Mouse (Mus musculus) left cerebral cortex, postnatal 10 days (tissue): ENCODE data around the gene Fam196b. TPM values are rescaled to one million over a fixed set of nuclear protein-coding genes. Genes with fewer than 3 reads are reported as not detected.
A peak's percentile ranks its signal among the peaks of the same experiment; 100 is the strongest.

Experiments used
- DNase-seq, 2 experiments: peaks; one replicate each; pipeline ENCODE4 v3.0.0; 2021 to 2022; ENCODE audit warnings: low spot score in 2 of 2, mixed read lengths in 1 of 2; ENCODE audit errors: extremely low spot score in 1 of 2
- intact Hi-C: fragments of 180-260 bp; cut with DNase I; formaldehyde crosslinking; loops from one replicate; pipeline ENCODE4 v1.15.1; 2025
- total RNA-seq, 2 experiments: library from RNA; stranded (reverse); gene quantifications; 2 replicates each; pipeline ENCODE4 v1.2.3; 2021

The Fam196b gene
- total RNA-seq = 1 to 10 TPM; 1.9 TPM

GRCm38 (mm10) chr11:34314534-34315379 lies at the start of gene Fam196b:
TSS of gene Fam196b (plus strand) at chr11:34314822.
- peak in 1 of 2 experiments; percentile 58 for DNase-seq
- intact Hi-C loops = loop anchor here (10.0 kb wide), 1 partner anchor 500 kb away; no protein-coding TSS in a partner anchor

DNA sequence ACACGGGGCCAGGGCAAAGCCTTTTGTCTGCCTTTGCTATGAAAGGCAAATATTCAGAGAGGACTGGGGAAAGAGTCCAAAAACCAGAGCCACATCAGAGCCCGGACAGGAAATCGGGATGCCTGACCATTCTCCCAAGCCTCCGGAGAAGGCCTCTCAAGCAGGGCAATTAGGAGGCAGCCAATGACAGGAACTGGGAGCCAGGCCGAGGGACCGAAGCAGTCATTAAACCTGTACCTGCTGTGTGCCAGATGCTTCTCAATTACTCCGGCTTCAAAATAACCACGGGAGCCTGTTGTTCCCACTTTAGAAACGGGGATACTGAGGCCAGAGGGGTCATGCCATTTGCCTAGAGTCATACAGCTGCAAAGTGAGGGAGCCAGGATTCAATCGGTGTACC lies 42.6 kb upstream of the Fam196b start:
- DNase-seq = peak; percentile 23 to 31

GRCm38 (mm10) chr11:34275941-34276340 lies 38.7 kb upstream of the Fam196b start:
- intact Hi-C loops = no loop called here
- DNase-seq = peak in 1 of 2 experiments; percentile 27

More for the DNA sequence above, 42.6 kb upstream of the Fam196b start:
- intact Hi-C loops = no loop called here

- DNase-seq = peak; percentile 20 to 26
- intact Hi-C loops = no loop called here
Observed at GRCm38 (mm10) chr11:34276363-34277046, 38.1 kb upstream of the Fam196b start.

GRCm38 (mm10) chr11:34277047-34277445 lies 37.6 kb upstream of the Fam196b start:
- DNase-seq = no peak
- intact Hi-C loops = no loop called here

GRCm38 (mm10) chr11:34284124-34284808 lies 30.4 kb upstream of the Fam196b start:
- no peak for DNase-seq
- intact Hi-C loops = no loop called here

- intact Hi-C loops = no loop called here
Observed at GRCm38 (mm10) chr11:34290265-34290664, 24.4 kb upstream of the Fam196b start.

DNA sequence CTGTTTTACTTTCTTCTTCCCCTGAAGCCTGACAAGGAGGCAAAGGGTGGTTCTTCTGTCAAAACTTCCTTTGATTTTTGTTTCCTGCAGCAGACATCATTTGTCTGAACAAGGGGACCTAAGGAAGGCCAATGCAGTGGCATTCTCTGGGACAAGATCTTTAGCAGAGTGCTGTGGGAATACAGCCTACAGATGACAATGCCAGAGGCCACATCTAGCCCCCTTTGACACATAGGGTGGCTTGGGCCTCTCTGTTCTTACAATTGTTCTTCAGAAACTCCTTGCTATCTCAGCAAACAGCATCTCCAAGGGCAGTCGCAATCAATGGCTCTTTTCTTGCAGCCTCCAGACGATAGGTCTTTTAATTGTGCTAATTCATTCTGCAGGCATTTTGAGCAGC lies 23.9 kb upstream of the Fam196b start:
- DNase-seq = no peak
- intact Hi-C loops = no loop called here

More at GRCm38 (mm10) chr11:34290265-34290664, 24.4 kb upstream of the Fam196b start:
- no peak for DNase-seq

GRCm38 (mm10) chr11:34291304-34291703 lies 23.3 kb upstream of the Fam196b start:
- no peak for DNase-seq
- intact Hi-C loops = no loop called here

DNA sequence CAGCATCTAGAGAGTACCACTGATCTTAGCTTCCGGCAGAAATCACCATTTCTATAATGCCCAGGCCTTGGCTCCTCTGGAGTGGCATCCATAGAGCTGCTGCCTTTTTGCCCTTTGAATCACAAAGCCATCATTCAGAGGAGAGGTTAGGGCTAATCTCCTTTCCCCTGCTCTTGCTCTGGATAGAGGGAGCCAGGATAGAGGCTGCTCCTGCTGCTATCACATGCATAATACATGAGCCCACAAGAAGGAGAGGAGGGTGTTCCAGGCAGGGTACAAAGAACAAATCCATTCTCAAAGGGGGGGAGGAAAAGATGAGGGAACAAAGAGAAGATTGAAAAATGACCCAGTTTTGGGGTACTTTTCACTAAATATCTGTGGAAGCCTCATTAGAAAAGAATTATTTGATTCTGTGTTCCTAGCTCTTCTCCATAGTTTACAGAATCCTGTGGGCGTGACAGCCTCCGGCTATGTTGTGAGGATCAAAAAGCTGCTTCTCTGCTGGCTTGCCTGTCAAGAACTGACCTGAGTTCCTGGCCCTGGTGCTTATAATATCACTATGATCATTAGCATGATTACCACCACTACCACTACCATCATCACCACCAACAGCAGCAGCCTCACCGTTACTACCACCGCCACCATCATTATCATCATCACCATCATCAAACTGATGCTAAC lies 16.8 kb upstream of the Fam196b start:
- intact Hi-C loops = no loop called here
- DNase-seq = no peak

DNA sequence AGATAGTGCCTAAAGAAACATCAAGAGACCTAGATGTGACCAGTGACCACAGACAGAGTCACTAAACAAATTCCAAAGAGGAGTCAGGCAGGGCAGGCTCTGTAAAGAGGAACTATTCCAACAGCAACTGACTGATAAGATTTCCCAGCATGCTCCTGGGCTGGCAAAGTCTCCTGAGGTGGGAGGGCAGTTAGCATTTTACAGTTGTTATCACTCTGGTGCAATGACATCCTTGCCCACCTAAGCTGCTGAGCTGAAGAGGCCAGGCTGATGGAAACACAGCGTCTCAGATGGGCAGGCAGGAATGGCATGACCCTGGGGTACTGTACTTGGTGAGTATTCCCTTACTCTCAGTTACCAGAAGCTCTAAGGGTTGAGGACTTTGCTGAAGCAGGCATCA lies 15.1 kb upstream of the Fam196b start:
- intact Hi-C loops = no loop called here
- no peak for DNase-seq

DNA sequence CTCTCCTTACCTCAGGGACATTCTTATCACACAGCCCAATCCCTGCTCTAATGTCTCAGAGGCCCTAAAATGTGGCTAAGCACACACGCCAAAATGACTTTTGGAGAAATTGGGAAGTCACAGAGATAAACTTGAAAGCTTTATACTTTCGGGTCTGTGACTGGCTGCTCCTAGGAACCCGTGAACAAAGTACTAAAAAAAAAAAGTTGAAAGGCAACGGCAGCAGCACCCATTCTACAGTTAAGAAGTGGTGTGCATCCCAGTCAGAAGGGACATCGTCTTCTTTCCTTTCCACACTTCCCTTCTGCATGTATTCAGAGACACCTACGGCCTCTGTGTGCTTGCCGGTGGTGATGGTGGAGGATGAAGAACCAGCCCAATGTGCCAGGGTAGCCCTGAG lies 14.6 kb upstream of the Fam196b start:
- no peak for DNase-seq
- intact Hi-C loops = no loop called here

- DNase-seq = no peak
- intact Hi-C loops = no loop called here
Observed at GRCm38 (mm10) chr11:34306231-34306630, 8.4 kb upstream of the Fam196b start.

DNA sequence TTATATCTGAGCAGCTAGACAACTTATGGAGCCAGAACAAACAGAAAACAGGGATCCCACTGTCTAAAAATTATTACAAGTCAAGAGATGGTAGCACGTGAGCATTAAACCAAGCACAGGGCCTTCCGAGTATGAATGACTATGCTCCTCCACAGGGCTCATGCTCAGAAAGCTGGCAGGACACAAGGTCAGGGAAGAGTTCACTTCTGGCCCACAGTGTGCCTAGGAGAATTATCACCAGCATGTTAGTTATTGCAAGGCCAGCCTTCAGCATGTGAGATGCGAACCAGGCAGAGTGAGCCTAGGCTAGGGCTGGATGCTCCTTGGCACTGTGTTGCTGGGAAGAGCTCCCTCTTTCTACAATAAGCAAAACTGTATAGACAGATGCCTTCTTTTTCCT lies 5.9 kb upstream of the Fam196b start:
- no peak for DNase-seq
- intact Hi-C loops = no loop called here

GRCm38 (mm10) chr11:34309360-34309759 lies 5.3 kb upstream of the Fam196b start:
- intact Hi-C loops = no loop called here
- no peak for DNase-seq

- no peak for DNase-seq
- intact Hi-C loops = loop anchor here (10.0 kb wide), 1 partner anchor 503 kb away; no protein-coding TSS in a partner anchor
Observed at GRCm38 (mm10) chr11:34311717-34312116, 2.9 kb upstream of the Fam196b start.

DNA sequence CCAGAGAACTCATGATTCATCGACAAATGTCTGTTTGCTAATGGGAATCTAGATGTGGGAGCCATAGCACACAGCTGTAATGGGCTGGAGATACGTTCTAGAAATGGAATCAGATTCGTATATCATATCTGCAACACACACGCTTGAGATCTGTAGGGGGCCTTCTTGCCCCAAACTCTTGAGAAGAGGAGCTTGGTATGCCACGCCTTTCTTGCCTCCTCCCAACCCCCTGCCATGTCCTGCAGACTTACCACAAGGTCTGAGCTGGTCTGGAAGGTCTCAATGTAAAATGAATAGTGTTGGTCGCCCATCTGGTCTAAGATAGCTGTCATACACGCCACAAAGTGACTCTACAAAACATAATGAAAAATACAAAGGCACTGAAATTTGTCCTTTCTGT lies 2.4 kb upstream of the Fam196b start:
- DNase-seq = no peak
- intact Hi-C loops = loop anchor here (10.0 kb wide), 1 partner anchor 503 kb away; no protein-coding TSS in a partner anchor

DNA sequence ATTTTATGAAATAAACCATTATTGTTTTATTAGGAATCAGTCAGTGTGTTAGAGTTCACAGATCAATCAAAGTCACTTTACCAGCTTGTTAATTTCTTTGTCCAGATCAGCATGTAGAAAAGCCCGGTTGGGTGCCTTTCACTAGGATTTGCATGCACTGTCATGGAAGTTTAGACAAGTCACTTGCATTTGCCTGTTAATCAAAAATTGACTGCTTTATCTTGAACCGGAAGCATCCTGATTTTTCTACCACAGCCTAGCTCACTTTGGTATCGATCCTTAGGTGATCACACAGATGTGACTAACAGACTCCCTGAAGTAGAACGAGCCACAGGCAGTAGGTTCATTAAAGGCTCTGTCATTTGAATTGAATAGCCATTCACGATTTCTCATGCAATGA lies 761 bp downstream of the Fam196b start:
- intact Hi-C loops = loop anchor here (10.0 kb wide), 1 partner anchor 499 kb away; no protein-coding TSS in a partner anchor
- no peak for DNase-seq

DNA sequence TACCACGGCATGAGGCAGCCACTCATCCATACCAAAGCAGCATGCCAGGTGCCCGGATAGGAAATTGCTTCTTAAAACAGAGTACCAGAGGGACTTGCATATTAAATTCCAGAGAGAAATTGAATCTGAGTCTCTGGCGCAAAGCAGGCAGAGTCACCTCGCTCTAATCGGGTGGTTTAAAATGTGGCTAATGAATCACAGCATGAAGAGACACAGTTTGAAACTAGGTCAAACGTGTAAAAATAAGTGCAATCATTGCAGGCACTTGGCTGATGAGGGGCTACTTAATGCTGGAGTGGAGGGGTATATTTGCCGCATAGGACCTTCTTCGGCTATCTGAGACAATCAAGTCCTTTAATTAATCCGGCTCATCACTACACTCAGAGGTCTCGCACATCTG lies 1.6 kb downstream of the Fam196b start:
- intact Hi-C loops = loop anchor here (10.0 kb wide), 1 partner anchor 499 kb away; no protein-coding TSS in a partner anchor

More for the DNA sequence above, 1.6 kb downstream of the Fam196b start:
- DNase-seq = no peak
